Mouse (Mus musculus) heart, embryonic 16.5 days (tissue): ENCODE results near the gene Npas2. TPM values are rescaled to one million over a fixed set of nuclear protein-coding genes. Genes with fewer than 3 reads are reported as not detected.

Experiments used
- ATAC-seq: fragments of 200-750 bp; cut with Nextera tagmentation; replicated peaks from 2 replicates; pipeline ENCODE4 v1.8.0; 2017; ENCODE audit warnings: moderate number of reproducible peaks; ENCODE audit not compliant: insufficient read depth, low FRiP score; ENCODE audit errors: extremely low read depth
- H3K27ac ChIP-seq: fragments of 300-500 bp; sonication (generic); 2 replicates; pipeline ENCODE4 v1.5.1; 2014; ENCODE audit warnings: mild to moderate bottlenecking, low read length, control low read depth, moderate library complexity
- H3K27me3 ChIP-seq: fragments of 300-500 bp; sonication (generic); 2 replicates; pipeline ENCODE4 v1.6.1; 2014; ENCODE audit warnings: low read length, mixed read lengths; ENCODE audit not compliant: control insufficient read depth, insufficient read depth
- H3K36me3 ChIP-seq: fragments of 300-500 bp; sonication (generic); 2 replicates; pipeline ENCODE4 v1.6.1; 2014; ENCODE audit not compliant: control insufficient read depth, insufficient read depth
- H3K4me1 ChIP-seq: fragments of 300-500 bp; sonication (generic); 2 replicates; pipeline ENCODE4 v1.6.1; 2014; ENCODE audit warnings: low read length, mixed read lengths; ENCODE audit not compliant: control insufficient read depth, insufficient read depth
- H3K4me2 ChIP-seq: fragments of 300-500 bp; sonication (generic); 2 replicates; pipeline ENCODE4 v1.6.1; 2014; ENCODE audit warnings: low read depth, mild to moderate bottlenecking, control low read depth, low read length
- H3K4me3 ChIP-seq: fragments of 300-500 bp; sonication (generic); 2 replicates; pipeline ENCODE4 v1.5.1; 2014; ENCODE audit warnings: mild to moderate bottlenecking, control low read depth, low read length
- H3K9ac ChIP-seq: fragments of 300-500 bp; sonication (generic); 2 replicates; pipeline ENCODE4 v1.6.1; 2014; ENCODE audit warnings: low read length, control low read depth
- H3K9me3 ChIP-seq: fragments of 300-500 bp; sonication (generic); replicated peaks from 2 replicates; pipeline ENCODE4 v1.6.1; 2016; ENCODE audit warnings: low read length; ENCODE audit not compliant: control insufficient read depth
- WGBS: fragments of 180-500 bp; shearing (Covaris S2); extraction: QIAGEN DNeasy Blood & Tissue Kit; methylation state at CpG from one replicate; pipeline ENCODE4 v1.1.7; 2014; 5-methylcytosine and 5-hydroxymethylcytosine counted together
- polyA plus RNA-seq: library from polyadenylated mRNA; unstranded; fragments of >200 nt; fragmentation: Nextera tagmentation; extraction: Ambion mirVana; gene quantifications from 2 replicates; pipeline ENCODE4 v1.2.1, GENCODE M21; 2015

The Npas2 gene
- polyA plus RNA-seq, 1 experiment from 2014 or later, result 3.1 TPM

GRCm38 (mm10) chr1:39185833-39186232 lies 7.7 kb upstream of the Npas2 start:
- H3K4me1 ChIP-seq, result peaks cover 16% of the 10 kb centered on the region
- no peaks in the 10 kb centered on the region; the same call in 1 of the 2 replicates for H3K9me3 ChIP-seq
- H3K27ac ChIP-seq, result peak overlapping the region; percentile 80
- peak; percentile 79 for ATAC-seq
- H3K4me2 ChIP-seq, result no peak overlapping the region
- no peak overlapping the region for H3K4me3 ChIP-seq
- H3K27me3 ChIP-seq, result no peaks in the 10 kb centered on the region
- no peak overlapping the region for H3K9ac ChIP-seq
- H3K36me3 ChIP-seq, result no peaks in the 10 kb centered on the region
- WGBS, result 47% methylated on average over 5 of the region's 5 CpGs

DNA sequence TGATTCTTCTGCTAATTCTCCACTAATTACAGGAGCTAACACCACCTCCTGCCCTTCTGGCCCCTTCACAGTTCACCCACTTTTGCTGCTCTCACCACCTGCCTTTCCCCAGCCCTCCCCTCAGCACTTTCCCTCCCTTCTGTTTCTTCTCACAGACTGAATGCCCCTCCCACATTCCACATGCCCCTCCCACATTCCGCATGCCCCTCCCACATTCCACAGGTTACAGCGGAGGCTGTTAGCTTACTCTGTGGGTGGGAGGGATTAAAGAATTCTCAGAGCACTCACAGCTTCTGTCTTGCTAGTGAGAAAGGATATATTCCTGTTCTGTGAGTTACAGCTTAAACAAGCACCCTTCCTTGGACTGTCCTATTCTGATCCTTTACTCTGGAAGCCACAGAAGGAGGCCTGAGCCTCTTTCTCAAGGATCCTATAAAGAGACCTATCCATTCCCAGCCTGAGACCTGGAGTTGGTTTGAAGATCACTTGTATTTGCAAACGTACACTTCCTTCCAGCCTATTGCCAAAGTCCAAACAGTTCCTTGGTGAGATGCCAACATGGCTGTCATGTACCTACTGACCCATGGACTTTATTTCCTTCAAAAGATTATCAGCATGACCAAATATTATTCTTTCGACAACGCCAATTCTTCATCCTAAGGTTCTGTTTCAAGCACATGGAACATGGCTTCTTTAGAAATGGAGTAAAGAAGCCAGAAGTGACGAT lies 6.7 kb upstream of the Npas2 start:
- Histone ChIP-seq H3K27me3 (no peaks in the 10 kb centered on the region), H3K27ac (peak overlapping the region; percentile 80), H3K4me1 (peaks cover 16% of the 10 kb centered on the region), H3K4me2 (no peak overlapping the region), H3K4me3 (no peak overlapping the region), H3K9ac (no peak overlapping the region), H3K36me3 (no peaks in the 10 kb centered on the region), H3K9me3 (no peaks in the 10 kb centered on the region)
- 46% methylated on average over 6 of the region's 6 CpGs for WGBS
- ATAC-seq, result peak; percentile 47

DNA sequence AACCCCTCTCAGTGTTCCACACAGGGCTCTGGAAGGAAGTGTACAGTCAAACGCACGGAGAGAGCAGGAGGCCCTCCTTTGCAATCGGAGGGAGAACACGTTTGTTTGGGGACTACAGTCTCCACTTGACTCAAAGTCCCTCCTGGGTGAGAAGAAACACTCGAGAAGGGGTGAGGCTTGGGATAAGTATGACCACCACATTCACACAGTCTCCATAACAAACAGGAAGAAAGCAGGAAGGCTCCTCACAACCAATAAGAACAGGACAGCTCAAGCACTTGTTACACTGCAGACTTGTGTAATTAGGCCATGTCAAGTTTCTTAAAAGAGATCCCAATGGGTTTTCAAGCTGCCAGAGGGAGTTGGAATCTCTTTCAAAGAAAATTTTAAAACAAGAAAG lies 2.4 kb upstream of the Npas2 start:
- H3K4me1 ChIP-seq, result peaks cover 27% of the 10 kb centered on the region
- no peaks in the 10 kb centered on the region for H3K9me3 ChIP-seq
- peaks cover 3% of the 10 kb centered on the region; the same call in 1 of the 2 replicates for H3K27me3 ChIP-seq
- H3K36me3 ChIP-seq, result no peaks in the 10 kb centered on the region
- 59% methylated on average over 5 of the region's 5 CpGs for WGBS
- no peak for ATAC-seq
- H3K4me3 ChIP-seq, result no peak overlapping the region
- H3K27ac ChIP-seq, result no peak overlapping the region
- no peak overlapping the region for H3K4me2 ChIP-seq
- H3K9ac ChIP-seq, result no peak overlapping the region

DNA sequence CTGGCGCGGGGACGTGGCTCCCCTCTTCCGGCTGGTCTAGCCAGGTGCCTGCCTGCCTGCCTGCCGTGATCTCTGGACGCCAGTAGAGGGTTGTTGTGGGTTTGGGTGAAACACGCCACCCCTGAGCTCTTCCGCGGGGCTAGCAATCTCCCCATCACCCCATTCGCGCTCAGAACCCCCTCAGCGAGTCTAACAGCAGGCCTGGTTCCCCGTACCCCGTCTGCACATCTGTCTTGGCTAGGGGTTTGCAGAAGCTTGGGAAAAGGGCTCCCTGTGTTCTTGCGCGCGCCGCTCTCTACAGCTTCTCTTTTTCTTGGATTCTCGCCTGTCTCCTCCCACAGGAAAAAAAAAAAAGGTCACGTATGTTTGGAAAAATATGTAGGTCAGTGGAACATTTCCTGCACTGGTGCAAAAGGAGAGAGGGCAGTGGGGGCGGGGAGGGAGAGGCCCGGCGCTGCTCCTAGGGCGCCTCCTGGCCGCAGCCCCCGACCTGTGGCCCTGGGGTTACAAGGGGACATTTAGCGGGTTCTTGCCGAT lies 1.0 kb upstream of the Npas2 start:
- H3K27ac ChIP-seq, result 0 out of 2 replicates have a peak overlapping the region, but pooled peaks have one; percentile 23
- peaks cover 29% of the 10 kb centered on the region for H3K4me1 ChIP-seq
- H3K4me3 ChIP-seq, result peak overlapping the region; percentile 81
- peak overlapping the region; percentile 89 for H3K9ac ChIP-seq
- peak overlapping the region; percentile 100 for H3K4me2 ChIP-seq
- peak; percentile 42 for ATAC-seq
- no peaks in the 10 kb centered on the region for H3K9me3 ChIP-seq
- 4% methylated on average over 28 of the region's 28 CpGs for WGBS
- peaks cover 3% of the 10 kb centered on the region; the same call in 1 of the 2 replicates for H3K27me3 ChIP-seq
- H3K36me3 ChIP-seq, result no peaks in the 10 kb centered on the region

DNA sequence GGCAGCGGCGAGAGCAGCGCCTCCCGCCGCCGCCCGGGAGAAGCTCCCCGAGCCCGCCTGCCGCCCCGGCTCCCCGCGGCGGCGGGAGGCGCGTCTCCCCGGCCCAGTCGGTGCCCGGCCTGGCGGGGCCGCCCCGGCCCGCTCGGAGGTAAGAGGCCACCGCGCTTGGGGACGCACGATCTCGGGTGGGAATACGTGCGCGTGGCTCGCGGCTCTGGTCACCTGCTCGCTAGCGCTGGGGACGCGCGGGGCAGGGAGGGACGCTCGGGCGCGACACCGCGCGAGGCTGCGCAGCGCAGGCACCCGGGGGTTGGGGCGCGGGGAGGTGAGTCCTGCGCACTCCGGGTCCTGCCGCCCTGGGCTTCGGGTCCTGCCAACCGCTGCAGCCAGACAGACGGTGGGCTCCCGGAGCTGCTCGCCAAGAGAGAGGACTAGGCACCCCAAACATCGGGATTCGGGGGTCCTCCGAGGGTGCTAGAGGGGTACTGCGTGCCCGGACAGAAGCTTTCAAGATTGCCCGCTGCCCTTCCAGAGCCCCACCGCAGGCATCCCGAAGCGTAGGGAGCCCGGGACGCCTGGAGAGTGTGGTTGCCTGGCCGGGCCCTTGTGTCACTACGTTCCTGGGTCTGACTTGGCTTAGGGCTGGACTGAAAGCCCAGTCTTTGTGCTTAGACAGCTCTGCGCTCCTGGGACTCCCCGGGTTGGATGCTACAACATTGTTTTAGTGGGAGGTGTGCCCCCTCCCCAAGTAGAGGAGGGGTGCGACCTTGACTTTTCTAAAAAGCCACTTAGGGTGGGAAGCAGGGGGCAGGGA lies 538 bp downstream of the Npas2 start:
- ATAC-seq, result peak; percentile 68
- no peaks in the 10 kb centered on the region for H3K9me3 ChIP-seq
- H3K4me2 ChIP-seq, result peak overlapping the region; percentile 100
- H3K4me1 ChIP-seq, result peaks cover 29% of the 10 kb centered on the region
- H3K36me3 ChIP-seq, result no peaks in the 10 kb centered on the region
- H3K27ac ChIP-seq, result peak overlapping the region; percentile 60
- peak overlapping the region; percentile 81 for H3K4me3 ChIP-seq
- peak overlapping the region; percentile 89 for H3K9ac ChIP-seq
- H3K27me3 ChIP-seq, result peaks cover 3% of the 10 kb centered on the region; the same call in 1 of the 2 replicates
- under 1% methylated on average over 72 of the region's 76 CpGs for WGBS

DNA sequence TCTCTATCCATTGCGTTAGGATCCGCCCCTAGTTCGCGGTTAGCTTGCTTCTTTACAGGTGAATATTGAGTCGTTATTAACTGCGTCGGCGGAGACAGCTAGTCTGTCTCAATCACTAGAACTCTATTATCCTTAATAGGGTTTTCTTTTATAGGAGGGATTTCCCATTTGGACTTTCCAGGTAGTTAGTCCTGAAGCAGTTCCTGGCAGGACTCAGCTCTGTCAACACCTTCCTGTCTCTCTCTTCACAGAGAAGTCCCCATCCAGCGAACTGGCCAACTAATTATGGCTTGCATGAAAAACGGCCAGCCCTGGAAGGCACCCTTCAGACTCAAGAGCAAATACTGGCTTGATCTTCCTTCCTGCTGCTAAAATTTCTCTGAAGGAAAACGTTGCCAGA lies 1.4 kb downstream of the Npas2 start:
- H3K4me1 ChIP-seq, result peaks cover 29% of the 10 kb centered on the region
- peak overlapping the region; percentile 24; the same call in 1 of the 2 replicates for H3K27ac ChIP-seq
- H3K9ac ChIP-seq, result peak overlapping the region; percentile 89
- peak overlapping the region; percentile 81 for H3K4me3 ChIP-seq
- peaks cover 3% of the 10 kb centered on the region; the same call in 1 of the 2 replicates for H3K27me3 ChIP-seq
- H3K36me3 ChIP-seq, result no peaks in the 10 kb centered on the region
- H3K4me2 ChIP-seq, result peak overlapping the region; percentile 100
- WGBS, result 7% methylated on average over 11 of the region's 11 CpGs
- no peaks in the 10 kb centered on the region for H3K9me3 ChIP-seq
- ATAC-seq, result no peak

DNA sequence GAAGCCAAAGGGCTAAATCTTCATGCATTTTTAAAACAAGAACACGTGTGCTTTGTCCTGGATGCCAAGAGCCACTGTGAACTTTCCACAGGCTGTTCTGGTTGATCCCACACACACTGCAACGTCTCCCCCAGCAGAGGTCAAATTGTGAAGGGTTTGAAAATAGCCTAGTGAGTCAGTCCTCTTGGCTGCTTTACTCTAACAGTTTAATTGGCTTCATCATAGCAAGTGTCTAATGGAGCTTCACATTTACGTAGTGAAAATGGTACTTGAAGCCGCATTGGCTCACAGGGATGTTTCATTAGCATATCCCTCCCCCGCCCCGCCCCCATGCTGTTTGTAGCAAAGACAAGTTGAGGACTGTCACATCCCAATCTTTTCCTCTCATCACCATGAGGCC lies 2.6 kb downstream of the Npas2 start:
- no peak for ATAC-seq
- Histone ChIP-seq H3K9ac (no peak overlapping the region), H3K4me3 (no peak overlapping the region), H3K27ac (no peak overlapping the region), H3K4me1 (peaks cover 29% of the 10 kb centered on the region), H3K27me3 (peaks cover 3% of the 10 kb centered on the region; the same call in 1 of the 2 replicates), H3K4me2 (no peak overlapping the region), H3K9me3 (no peaks in the 10 kb centered on the region), H3K36me3 (no peaks in the 10 kb centered on the region)
- WGBS, result 41% methylated on average over 6 of the region's 6 CpGs

DNA sequence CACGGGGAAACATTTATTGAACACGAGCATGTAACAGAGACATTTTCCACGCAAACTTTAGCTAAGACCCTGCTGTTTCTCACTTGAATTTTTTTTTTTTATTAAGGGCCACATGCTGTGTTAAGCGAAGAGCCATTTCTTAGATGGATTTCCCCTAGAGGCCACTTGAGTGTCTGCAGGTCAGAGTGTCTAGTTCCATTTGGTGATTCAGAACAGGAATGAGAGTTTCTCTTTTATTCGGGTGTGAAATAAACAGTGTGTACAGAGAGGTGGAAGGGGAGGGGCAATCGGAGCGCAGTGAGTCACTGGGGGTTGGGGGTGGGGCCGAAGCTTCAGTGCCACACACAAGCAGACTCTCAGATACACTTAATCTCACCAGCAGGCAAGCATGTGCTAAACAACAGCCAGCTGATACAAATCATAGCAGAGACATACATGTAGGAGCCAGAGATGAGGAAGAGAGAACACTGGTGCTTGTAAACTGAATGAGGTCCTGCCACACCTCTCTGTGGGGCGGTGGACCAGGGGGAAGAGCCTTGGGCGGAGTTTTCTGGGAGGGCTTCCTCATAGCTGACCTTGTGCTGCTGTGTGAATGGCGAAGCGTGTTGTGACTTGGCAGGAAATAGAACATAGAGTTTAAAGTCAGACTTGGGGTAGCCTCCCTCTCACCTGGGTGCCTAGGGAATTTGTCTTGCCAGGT lies 3.3 kb downstream of the Npas2 start:
- Histone ChIP-seq H3K4me1 (peaks cover 29% of the 10 kb centered on the region), H3K9ac (no peak overlapping the region), H3K4me2 (no peak overlapping the region), H3K36me3 (no peaks in the 10 kb centered on the region), H3K27me3 (peaks cover 3% of the 10 kb centered on the region; the same call in 1 of the 2 replicates), H3K4me3 (no peak overlapping the region), H3K9me3 (no peaks in the 10 kb centered on the region), H3K27ac (no peak overlapping the region)
- no peak for ATAC-seq
- 53% methylated on average over 12 of the region's 12 CpGs for WGBS
